Mouse (Mus musculus): ENCODE results near the gene Stat6.

Gene Stat6

GRCm38 (mm10) chr10:127642772-127643552 lies at the start of gene Stat6:
TSS of gene Stat6 (plus strand) at chr10:127642986.
- in situ Hi-C loops (cut with MboI; ENCODE audit: low pct_unique_long_range_greater_than_20kb in 1 of 2, low sequenced_read_pairs in 2 of 2, unreplicated experiment in 1 of 2) = loop anchor here in 1 of 2 experiments (10.0 kb wide), 1 partner anchor 292 kb away; no protein-coding TSS in a partner anchor

- in situ Hi-C loops (cut with MboI; ENCODE audit: low pct_unique_long_range_greater_than_20kb in 1 of 2, low sequenced_read_pairs in 2 of 2, unreplicated experiment in 1 of 2) = no loop called here
Observed at GRCm38 (mm10) chr10:127594405-127594804, 48.4 kb upstream of the Stat6 start.

DNA sequence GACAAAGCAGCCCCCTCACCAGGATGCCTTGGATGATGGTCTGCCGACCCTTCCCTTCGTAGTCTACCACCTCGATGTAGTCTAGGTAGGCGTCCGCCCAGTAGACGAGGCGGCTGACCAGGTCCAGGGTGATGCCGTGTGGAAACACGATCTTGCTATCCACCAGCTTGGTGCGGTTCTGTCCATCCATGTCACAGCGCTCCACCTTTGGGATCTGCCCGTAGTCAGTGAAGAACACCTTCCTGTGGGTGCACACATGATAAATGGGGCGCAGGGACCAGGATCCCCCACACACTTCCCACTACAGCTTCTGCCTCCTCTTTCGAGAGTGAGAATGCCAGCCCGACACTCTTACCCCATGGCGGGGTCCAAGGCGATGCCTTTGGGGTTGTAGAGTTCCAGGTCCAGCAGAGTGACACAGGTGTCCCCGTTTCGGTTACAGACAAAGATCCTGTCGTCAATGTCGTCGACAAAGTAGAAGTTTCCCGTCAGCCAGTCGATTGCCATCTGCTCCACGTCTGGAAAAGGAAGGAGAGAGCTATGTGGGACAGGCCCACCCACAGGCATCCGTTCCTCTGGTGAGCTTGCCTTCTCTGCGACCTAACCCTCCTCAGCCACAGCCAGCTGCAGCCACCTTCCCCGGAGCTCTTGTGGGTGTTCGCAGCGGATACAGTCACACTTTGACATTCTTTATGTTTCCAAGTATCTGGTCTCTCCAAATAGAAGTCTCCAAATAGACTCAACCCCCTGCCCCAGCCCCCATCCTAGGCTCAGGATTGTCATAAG lies 47.7 kb upstream of the Stat6 start:
- in situ Hi-C loops (cut with MboI; ENCODE audit: low pct_unique_long_range_greater_than_20kb in 1 of 2, low sequenced_read_pairs in 2 of 2, unreplicated experiment in 1 of 2) = no loop called here

DNA sequence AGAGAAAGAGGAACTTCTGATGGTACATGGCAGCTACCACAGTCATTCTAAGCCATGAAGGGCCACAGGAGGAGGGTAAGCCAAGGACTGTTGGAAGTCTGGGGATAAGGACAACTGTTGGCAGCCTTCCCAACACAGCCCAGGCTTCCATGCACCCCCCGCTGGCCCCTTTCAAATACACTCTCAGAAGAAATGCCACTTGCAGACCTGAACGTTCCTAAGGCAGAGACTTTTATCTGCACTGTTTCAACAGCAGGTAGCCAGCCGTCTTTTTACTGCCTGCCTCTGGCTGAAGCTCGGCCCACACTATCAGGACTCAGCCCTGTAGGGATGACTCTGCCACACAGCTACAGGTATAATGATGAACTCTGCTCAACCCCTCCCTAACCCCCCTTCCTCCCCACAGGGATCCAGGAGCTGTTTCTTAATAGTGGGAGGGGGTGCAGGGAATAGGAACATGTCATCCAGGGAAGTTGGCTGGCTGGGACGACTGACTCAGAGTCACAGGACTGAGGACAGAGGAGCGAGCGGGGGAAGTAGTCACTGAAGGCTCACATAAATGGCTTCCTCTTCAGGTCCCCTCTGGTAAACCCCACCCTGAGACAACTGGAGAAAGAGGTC lies 46.4 kb upstream of the Stat6 start:
- in situ Hi-C loops (cut with MboI; ENCODE audit: low pct_unique_long_range_greater_than_20kb in 1 of 2, low sequenced_read_pairs in 2 of 2, unreplicated experiment in 1 of 2) = no loop called here

DNA sequence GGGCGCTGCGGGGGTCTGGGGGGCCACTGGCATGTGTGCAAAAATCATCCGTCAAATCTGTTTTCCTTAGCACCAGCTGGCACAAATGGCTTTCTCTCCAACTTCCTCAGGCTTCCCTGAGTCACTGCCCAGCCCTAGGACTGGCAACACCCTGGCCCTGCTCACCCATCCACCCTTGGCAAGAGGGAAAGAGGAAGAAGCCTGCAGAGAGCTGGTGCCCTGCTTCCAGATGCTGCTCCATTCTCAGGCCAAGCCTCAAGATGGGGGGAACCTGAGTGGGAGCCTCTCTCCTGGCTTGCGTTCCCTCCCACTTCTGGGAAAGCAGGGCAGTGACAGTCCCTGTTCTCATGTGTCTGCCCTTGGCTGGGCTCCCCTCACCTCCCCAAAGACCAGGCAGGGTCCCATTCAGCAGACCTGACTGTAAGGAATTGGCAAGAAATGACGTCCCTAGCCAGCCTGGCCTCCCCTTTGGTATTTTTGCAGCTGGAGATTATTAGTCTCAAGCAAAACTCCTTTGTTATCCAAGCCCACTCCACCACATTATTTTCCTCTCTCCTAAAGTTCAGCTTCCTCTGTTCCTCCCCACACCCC lies 45.4 kb upstream of the Stat6 start:
- in situ Hi-C loops (cut with MboI; ENCODE audit: low pct_unique_long_range_greater_than_20kb in 1 of 2, low sequenced_read_pairs in 2 of 2, unreplicated experiment in 1 of 2) = no loop called here

GRCm38 (mm10) chr10:127598607-127599006 lies 44.2 kb upstream of the Stat6 start:
- in situ Hi-C loops (cut with MboI; ENCODE audit: low pct_unique_long_range_greater_than_20kb in 1 of 2, low sequenced_read_pairs in 2 of 2, unreplicated experiment in 1 of 2) = no loop called here

DNA sequence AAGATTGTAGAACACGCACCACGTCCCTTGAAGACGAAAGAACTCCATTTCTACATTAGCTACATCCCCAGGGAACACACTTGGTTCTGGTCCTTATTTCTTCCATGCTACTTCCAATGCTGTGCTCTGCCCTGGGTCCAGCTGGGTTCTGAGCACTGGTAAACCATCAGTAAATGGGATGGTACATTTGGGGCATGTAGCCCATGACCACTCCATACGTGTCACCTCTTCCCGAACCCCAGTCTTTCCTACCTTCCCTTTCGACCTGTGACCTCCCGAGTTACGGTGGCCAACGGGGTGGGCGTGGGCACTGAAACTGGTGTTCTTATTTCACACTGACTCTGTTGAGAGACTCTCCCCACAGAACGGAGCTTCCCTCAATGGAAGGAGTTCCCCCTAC lies 43.5 kb upstream of the Stat6 start:
- in situ Hi-C loops (cut with MboI; ENCODE audit: low pct_unique_long_range_greater_than_20kb in 1 of 2, low sequenced_read_pairs in 2 of 2, unreplicated experiment in 1 of 2) = no loop called here

DNA sequence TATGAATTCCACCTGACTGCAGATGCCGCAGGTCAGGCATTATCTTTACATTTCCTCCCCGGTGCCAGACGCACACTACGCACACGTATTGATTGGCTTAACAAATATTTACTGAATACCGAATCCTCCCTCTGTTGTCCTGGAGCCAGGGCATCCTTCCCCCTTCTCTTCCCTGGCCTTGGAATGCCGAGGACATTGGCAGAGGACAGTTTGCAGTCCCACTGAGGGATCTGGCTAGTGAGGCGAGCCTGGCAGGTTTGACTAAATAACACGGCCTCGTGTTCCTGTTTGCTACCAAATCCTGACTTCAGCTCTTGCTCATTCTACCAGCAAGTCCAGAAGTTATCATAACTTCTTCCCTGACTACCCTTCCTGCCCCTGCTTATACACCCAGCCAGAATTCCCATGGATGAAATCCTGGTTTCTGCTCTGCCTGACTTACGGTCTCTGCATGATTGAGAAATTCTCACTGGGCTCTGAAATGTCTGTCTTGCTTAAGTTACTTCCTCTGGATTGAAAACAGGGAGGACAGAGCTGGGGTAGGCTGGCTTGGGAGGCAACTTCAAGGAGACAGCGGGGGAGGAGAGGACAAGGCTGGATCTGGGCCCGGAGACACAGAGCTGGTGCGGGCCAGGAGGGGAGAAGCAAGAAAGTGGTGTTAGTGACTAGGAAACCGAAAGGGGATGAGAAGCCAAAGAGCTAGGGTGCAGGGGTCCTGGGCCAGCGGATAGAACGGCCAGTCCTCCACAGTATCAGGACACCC lies 42.8 kb upstream of the Stat6 start:
- in situ Hi-C loops (cut with MboI; ENCODE audit: low pct_unique_long_range_greater_than_20kb in 1 of 2, low sequenced_read_pairs in 2 of 2, unreplicated experiment in 1 of 2) = no loop called here

- in situ Hi-C loops (cut with MboI; ENCODE audit: low pct_unique_long_range_greater_than_20kb in 1 of 2, low sequenced_read_pairs in 2 of 2, unreplicated experiment in 1 of 2) = no loop called here
Observed at GRCm38 (mm10) chr10:127602194-127602593, 40.6 kb upstream of the Stat6 start.

DNA sequence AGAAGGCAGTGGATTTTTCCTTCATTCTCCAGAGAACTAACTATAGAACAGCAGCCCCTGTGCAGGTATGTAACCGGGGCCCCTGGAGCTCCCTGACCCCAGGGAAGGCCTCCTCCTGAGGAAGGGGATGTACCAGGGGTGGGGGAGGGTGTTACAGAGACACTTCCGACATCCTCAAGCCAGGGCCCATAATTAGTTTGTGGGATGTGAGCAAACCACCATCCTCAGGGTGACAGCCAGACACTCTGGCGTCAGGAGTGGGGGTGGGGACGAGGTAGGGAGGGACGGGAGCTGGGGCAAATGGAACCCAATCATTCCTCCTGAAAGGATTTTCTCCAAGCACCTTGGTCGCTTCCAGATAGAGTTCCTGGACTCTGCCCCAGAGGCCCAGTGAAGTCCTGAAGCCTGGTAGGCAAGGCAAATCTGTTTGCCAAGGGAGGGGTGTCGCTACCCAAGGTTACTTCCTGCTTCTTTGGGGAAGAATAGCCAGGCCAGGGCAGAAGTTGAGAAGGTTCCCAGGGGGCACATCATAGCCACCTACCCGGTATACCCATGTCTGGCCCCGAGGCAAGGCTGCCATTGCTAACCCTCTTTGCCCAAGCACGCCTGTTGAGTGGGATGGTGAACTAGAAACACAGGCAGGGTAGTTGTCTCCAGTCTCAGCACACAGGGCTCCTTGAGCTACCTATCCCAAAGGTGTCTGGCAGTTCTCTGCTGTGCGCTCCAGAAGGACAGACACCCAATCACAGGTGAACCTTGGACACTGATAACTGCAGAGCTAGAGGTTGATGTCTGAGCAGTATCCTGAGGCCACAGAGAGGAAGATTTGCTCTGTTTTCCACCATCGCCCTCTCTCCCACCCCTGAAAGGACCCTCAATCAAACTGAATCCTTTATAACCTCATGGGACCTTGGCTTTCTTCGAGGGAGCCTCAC lies 39.1 kb upstream of the Stat6 start:
- in situ Hi-C loops (cut with MboI; ENCODE audit: low pct_unique_long_range_greater_than_20kb in 1 of 2, low sequenced_read_pairs in 2 of 2, unreplicated experiment in 1 of 2) = no loop called here

DNA sequence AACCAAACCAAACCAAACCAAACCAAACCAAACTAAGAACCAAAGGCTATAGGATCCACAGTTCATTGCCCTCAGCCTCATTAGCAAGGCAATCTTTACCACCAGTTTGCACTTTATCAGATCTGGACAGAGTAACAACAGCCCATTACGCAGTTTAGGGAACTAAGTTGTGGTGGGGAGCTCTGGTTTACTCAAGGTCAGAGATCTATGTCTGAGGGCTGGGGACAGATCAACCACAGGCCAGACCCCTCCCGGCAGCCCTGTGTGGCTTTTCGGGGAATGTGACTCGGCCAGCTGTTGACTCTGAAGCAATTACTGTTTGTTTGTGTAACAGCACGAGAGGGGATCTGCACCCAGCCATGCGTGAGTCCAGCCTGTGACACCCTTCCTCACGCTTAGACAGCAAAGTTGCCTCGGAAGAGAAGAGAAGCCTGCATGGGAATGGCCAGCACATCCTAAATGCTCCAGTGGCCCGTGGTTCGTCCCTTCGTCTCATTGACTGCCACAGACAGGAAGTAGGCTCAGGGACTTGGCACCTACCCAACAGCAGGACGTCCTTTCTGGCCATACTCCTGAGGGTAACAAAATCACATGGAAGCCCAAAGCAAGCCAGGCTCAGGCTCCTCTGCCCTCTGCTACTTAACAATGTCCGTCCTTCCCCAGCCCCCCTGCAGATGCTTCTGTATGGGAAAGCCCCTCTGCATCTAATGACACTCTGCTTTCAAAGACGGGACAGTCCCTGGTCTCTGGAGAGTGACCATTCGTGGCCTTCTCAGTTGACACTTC lies 38.1 kb upstream of the Stat6 start:
- in situ Hi-C loops (cut with MboI; ENCODE audit: low pct_unique_long_range_greater_than_20kb in 1 of 2, low sequenced_read_pairs in 2 of 2, unreplicated experiment in 1 of 2) = no loop called here

DNA sequence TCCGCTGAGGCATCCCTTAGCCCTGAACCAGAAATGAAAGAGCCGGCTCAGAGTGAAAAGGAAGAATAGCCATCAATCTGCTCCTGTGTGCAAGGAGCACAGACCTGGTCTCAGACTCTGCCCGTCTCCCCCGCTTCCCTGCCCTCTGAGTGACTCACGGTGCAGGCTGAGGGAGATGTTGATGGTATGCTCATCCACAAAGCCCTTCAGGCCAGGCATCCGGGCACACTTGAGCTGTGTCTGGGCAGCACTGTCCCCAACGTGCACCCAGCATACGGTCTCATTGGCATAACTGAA lies 37.6 kb upstream of the Stat6 start:
- in situ Hi-C loops (cut with MboI; ENCODE audit: low pct_unique_long_range_greater_than_20kb in 1 of 2, low sequenced_read_pairs in 2 of 2, unreplicated experiment in 1 of 2) = no loop called here

DNA sequence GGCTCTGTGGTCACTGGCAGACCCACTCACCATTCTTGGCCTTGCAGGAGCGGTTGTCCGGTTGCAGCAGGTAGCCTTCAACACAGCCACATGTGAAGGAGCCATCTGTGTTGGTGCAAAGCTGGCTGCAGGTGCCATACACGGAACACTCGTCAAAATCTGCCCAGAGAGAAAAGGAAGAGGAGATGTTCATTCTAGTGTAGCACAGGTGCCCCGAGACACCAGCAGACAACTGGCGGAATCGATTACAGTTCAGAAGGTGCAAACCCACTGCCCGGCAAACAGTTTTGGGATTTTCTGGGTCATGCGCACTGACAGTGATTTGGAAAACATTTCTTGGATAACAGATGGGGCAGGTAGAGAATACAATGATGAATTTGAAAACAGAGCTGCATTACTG lies 37.0 kb upstream of the Stat6 start:
- in situ Hi-C loops (cut with MboI; ENCODE audit: low pct_unique_long_range_greater_than_20kb in 1 of 2, low sequenced_read_pairs in 2 of 2, unreplicated experiment in 1 of 2) = no loop called here

DNA sequence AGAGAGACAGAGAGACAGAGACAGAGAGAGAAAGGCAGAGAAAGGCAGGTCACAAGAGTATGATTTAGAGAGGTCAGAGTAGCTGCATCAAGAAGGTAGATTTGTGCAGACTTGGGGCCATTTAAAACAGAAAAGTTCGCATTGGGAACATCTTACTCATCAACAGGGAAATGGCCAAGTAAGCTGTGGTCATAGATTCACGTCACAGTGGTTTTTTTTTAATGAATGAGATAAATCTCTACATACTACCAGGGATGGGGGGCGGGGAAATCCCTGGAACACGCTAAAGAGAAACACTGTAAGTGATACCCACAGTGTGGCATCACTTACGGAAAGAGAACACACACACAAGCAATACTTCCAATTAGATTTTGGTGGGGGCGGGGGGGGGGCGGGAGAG lies 35.7 kb upstream of the Stat6 start:
- in situ Hi-C loops (cut with MboI; ENCODE audit: low pct_unique_long_range_greater_than_20kb in 1 of 2, low sequenced_read_pairs in 2 of 2, unreplicated experiment in 1 of 2) = no loop called here

- in situ Hi-C loops (cut with MboI; ENCODE audit: low pct_unique_long_range_greater_than_20kb in 1 of 2, low sequenced_read_pairs in 2 of 2, unreplicated experiment in 1 of 2) = no loop called here
Observed at GRCm38 (mm10) chr10:127609415-127610065, 33.2 kb upstream of the Stat6 start.

DNA sequence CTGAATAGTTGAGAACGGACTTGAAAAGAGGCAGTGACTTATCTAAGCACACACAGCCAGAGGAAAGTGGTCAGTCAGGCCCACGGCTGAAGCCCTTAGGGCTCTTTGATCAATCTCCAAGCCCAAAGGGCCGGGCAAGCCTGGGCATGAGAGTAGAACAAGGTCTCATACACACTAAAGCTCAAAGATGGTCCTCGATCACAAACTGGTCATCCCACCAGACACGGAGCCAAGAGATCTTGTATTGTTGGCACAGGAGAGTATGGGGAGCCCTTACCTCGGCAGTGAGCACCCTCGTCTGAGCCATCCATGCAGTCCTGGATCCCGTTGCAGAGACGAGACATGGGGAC lies 32.7 kb upstream of the Stat6 start:
- in situ Hi-C loops (cut with MboI; ENCODE audit: low pct_unique_long_range_greater_than_20kb in 1 of 2, low sequenced_read_pairs in 2 of 2, unreplicated experiment in 1 of 2) = no loop called here

All from mouse embryonic stem cell (cell line).